Mouse (Mus musculus) lung, embryonic 15.5 days (tissue): ENCODE results near the gene Cox7a1. TPM values are rescaled to one million over a fixed set of nuclear protein-coding genes. Genes with fewer than 3 reads are reported as not detected.

Source experiments
- ATAC-seq: fragments of 200-750 bp; cut with Nextera tagmentation; 2 replicates; pipeline ENCODE4 v1.8.0; 2017; ENCODE audit warnings: moderate number of reproducible peaks, borderline replicate concordance; ENCODE audit not compliant: low FRiP score, low TSS enrichment; ENCODE audit errors: extremely low read depth
- H3K27ac ChIP-seq: fragments of 300-500 bp; sonication (generic); 2 replicates; pipeline ENCODE4 v1.5.1; 2015; ENCODE audit warnings: moderate library complexity, mild to moderate bottlenecking, inconsistent platforms
- H3K27me3 ChIP-seq: fragments of 300-500 bp; sonication (generic); 2 replicates; pipeline ENCODE4 v1.6.1; 2015; ENCODE audit warnings: inconsistent platforms
- H3K36me3 ChIP-seq: fragments of 300-500 bp; sonication (generic); 2 replicates; pipeline ENCODE4 v1.6.1; 2015; ENCODE audit warnings: inconsistent platforms
- H3K4me1 ChIP-seq: fragments of 300-500 bp; sonication (generic); 2 replicates; pipeline ENCODE4 v1.6.1; 2015; ENCODE audit warnings: inconsistent platforms
- H3K4me2 ChIP-seq: fragments of 300-500 bp; sonication (generic); 2 replicates; pipeline ENCODE4 v1.6.1; 2015; ENCODE audit warnings: inconsistent platforms, mild to moderate bottlenecking, moderate library complexity
- H3K4me3 ChIP-seq: fragments of 300-500 bp; sonication (generic); 2 replicates; pipeline ENCODE4 v1.5.1; 2015; ENCODE audit warnings: mild to moderate bottlenecking, inconsistent platforms
- H3K9ac ChIP-seq: fragments of 300-500 bp; sonication (generic); 2 replicates; pipeline ENCODE4 v1.6.1; 2015; ENCODE audit warnings: inconsistent platforms
- H3K9me3 ChIP-seq: fragments of 300-500 bp; sonication (generic); 2 replicates; pipeline ENCODE4 v1.6.1; 2016; ENCODE audit warnings: inconsistent platforms
- WGBS: fragments of 180-500 bp; shearing (Covaris S2); methylation state at CpG from one replicate; pipeline ENCODE4 v1.1.7; 2015; 5-methylcytosine and 5-hydroxymethylcytosine counted together
- polyA plus RNA-seq: library from polyadenylated mRNA; unstranded; fragments of >200 nt; fragmentation: Nextera tagmentation; extraction: Ambion mirVana; gene quantifications from 2 replicates; pipeline ENCODE4 v1.2.1, GENCODE M21; 2015

The Cox7a1 gene
- 17.7 and 18.9 TPM in 2 replicates for polyA plus RNA-seq

DNA sequence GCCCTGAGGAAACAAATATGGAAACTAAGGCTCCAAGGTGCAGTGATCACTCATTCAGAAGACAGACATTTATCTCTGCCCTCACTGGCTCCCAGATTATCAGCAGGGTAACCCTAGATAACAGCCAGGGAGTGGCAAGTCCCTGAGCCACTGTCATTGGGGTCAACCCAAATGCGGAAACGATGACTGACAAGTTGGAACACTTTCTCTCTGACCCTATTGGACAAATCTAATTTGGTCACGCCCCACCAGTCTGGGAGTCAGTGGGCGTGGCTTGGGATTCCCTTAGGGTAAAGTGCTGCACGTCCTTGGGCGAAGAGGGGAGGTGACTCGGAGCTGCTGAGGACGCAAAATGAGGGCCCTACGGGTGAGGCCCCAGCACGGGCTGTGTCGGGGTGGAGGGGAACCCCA is at the start of gene Cox7a1:
Cox7a1 (plus strand) TSS at position 266 of the 411 bp plus-strand sequence.
- no peak within 1 kb of the TSS for H3K9ac ChIP-seq
- peaks cover 10% of the 10 kb centered on the region for H3K4me1 ChIP-seq
- H3K9me3 ChIP-seq, result no peaks in the 10 kb centered on the region
- peaks cover 30% of the 10 kb centered on the region for H3K36me3 ChIP-seq
- 3% methylated on average over 11 of the region's 11 CpGs for WGBS
- H3K27ac ChIP-seq, result 0 out of 2 replicates have a peak within 1 kb of the TSS, but pooled peaks have one; percentile 16
- peak; percentile 76 for ATAC-seq
- peak within 1 kb of the TSS; percentile 22 for H3K4me3 ChIP-seq
- peak within 1 kb of the TSS; percentile 58 for H3K4me2 ChIP-seq
- H3K27me3 ChIP-seq, result no peaks in the 10 kb centered on the region

DNA sequence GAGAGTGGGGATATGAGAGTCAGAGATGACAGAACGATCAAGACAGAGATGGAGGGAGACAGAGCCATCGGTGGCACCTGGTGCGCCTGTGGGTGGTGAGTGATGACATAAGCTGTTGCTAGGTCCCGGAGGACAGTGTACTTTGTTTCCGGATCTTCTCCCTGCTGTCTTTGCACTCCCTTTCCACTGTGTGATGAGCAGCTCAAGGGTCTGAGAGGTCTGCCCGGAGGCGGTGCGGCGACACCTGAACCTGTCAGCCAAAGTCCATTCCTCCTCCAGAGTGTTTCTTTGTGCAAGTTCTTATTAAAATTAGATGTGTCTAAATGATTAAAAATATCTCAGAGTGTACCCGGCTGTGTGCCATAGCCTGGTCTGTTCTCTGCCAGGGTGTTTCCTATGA is 47.1 kb upstream of the Cox7a1 start:
- H3K4me3 ChIP-seq, result no peak overlapping the region
- no peak overlapping the region for H3K4me2 ChIP-seq
- no peak overlapping the region for H3K9ac ChIP-seq
- no peaks in the 10 kb centered on the region for H3K27me3 ChIP-seq
- no peak for ATAC-seq
- H3K4me1 ChIP-seq, result no peaks in the 10 kb centered on the region
- no peaks in the 10 kb centered on the region for H3K9me3 ChIP-seq
- H3K36me3 ChIP-seq, result peaks cover 57% of the 10 kb centered on the region
- 89% methylated on average over 10 of the region's 10 CpGs for WGBS
- H3K27ac ChIP-seq, result no peak overlapping the region

DNA sequence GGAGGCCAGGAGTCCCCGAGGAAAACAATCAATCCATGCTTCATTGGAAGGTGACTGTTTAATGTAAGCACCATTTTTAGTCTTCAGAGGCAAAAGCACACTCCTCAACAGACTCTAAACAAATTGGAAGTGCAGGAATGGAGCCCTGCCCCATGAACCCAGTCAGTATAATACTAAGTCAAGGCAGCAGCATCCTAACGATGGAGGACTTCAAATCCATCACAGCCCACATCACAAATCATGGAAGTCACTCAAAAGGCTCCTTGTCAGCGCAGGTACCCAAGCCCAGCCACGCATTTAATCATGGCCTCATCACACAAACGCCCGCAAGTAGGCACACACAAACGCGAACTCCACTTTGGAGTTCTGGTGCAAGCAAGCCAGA is 40.8 kb upstream of the Cox7a1 start:
- Histone ChIP-seq H3K4me1 (no peaks in the 10 kb centered on the region), H3K36me3 (peaks cover 13% of the 10 kb centered on the region; the same call in 1 of the 2 replicates), H3K27me3 (no peaks in the 10 kb centered on the region), H3K4me2 (peak overlapping the region; percentile 72), H3K9ac (peak overlapping the region; percentile 59), H3K4me3 (peak overlapping the region; percentile 60), H3K9me3 (no peaks in the 10 kb centered on the region), H3K27ac (0 out of 2 replicates have a peak overlapping the region, but pooled peaks have one; percentile 87)
- WGBS, result 11% methylated on average over 8 of the region's 8 CpGs
- ATAC-seq, result peak; percentile 25; the same call in 1 of the 2 replicates

DNA sequence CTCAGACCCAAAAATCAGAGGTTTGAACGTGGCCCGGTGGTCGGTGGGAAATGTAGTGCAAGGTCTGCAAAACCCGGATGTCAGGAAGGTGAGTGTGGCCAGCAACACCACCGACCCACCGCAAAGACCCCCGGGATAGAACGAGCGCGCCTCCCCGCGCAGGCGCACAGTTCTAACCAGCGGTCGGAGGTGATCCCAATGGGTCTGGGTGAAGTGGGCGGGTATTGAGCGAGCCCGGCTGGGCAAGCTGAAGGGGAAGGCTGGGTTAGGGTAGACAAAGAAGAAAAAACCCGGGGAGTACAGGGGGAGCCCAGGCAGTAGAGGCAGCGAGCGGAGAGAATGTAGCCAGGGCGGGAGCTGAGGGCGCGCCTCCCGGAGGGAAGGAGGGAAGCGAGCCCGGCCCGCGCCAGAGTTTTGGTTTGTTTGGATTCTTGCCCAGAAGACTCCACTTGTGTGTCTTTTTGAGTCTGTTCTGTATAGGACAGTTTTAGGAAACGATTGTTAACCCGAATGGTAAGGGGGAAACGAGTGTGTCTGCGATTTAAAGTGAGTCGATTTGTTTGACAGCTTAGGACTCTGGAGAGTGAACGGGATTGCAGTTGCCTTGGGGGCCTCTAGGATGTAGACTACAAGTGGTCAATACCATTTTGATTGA is 40.3 kb upstream of the Cox7a1 start:
- peak overlapping the region; percentile 72 for H3K4me2 ChIP-seq
- H3K27ac ChIP-seq, result peak overlapping the region; percentile 87
- H3K4me3 ChIP-seq, result peak overlapping the region; percentile 60
- peaks cover 14% of the 10 kb centered on the region; the same call in 1 of the 2 replicates for H3K36me3 ChIP-seq
- no peaks in the 10 kb centered on the region for H3K9me3 ChIP-seq
- peak overlapping the region; percentile 59 for H3K9ac ChIP-seq
- no peaks in the 10 kb centered on the region for H3K27me3 ChIP-seq
- H3K4me1 ChIP-seq, result no peaks in the 10 kb centered on the region
- peak; percentile 93 for ATAC-seq
- WGBS, result 2% methylated on average over 35 of the region's 35 CpGs

DNA sequence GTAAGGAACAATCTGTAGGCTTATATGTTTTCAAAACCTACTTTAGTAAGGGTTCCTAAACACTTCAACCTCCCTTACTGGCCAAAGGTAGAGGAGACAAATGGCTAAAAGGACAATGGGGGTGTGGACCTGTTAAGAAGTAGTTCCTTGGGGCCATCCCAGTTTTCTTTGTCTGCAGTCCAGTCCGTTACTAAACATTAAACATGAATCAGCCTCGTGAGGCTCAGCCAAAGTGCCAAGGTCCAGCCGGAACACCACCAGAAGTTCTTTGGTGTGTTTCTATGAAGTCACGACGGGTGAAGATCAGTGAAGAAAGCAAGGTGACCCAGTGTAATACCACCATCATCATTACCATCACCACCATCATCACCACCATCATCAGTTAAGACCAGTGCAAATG is 36.9 kb upstream of the Cox7a1 start:
- WGBS, result 91% methylated on average over 5 of the region's 5 CpGs

DNA sequence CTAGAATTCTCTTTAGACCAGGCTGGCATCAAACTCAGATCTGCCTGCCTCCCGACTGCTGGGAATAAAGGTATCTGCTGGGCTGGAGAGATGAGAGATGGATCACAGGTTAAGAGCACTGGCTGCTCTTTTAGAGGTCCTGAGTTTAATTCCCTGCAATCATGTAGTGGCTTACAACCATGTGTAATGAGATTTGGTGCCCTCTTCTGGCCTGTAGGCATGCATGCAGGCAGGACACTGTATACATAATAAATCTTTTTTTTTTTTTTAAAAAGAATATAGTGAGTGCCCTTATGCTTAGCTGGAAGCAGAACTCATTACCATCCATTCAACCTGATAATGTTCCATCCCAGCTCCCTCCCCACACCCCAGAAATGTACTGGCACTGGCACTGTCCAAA is 29.9 kb upstream of the Cox7a1 start:
- Histone ChIP-seq H3K4me1 (no peaks in the 10 kb centered on the region), H3K36me3 (peaks cover 67% of the 10 kb centered on the region), H3K27ac (no peak overlapping the region), H3K9me3 (peaks cover 52% of the 10 kb centered on the region), H3K9ac (no peak overlapping the region), H3K4me2 (no peak overlapping the region), H3K4me3 (no peak overlapping the region), H3K27me3 (no peaks in the 10 kb centered on the region)
- ATAC-seq, result no peak
- 88% methylated on average over 1 of the region's 1 CpGs for WGBS

More for the DNA sequence above, 36.9 kb upstream of the Cox7a1 start:
- Histone ChIP-seq H3K36me3 (peaks cover 32% of the 10 kb centered on the region), H3K27ac (no peak overlapping the region), H3K9me3 (peaks cover 16% of the 10 kb centered on the region), H3K4me3 (no peak overlapping the region), H3K9ac (no peak overlapping the region), H3K4me2 (no peak overlapping the region), H3K4me1 (no peaks in the 10 kb centered on the region), H3K27me3 (no peaks in the 10 kb centered on the region)
- no peak for ATAC-seq

DNA sequence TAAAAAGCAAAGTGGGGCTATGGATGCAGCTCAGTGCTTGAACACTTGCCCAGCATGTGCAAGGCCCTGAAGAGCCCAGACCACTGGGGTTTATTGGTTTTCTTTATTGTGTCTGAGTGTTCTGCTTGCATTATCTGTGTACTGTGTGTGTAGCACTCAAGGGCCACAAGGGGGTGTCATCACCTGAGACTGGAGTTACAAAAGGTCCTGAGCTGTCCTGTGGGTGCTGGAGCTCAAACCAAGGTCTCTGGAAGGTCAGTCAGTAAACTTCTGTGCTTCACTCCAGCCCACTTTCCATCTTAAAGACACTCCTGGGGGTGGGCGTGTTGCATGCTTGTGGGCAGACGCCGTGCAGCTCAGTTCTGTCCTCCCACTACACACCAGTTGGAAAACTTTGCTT is 28.4 kb upstream of the Cox7a1 start:
- WGBS, result 91% methylated on average over 3 of the region's 3 CpGs
- no peak for ATAC-seq
- Histone ChIP-seq H3K9ac (no peak overlapping the region), H3K27me3 (no peaks in the 10 kb centered on the region), H3K27ac (no peak overlapping the region), H3K4me1 (no peaks in the 10 kb centered on the region), H3K4me2 (no peak overlapping the region), H3K9me3 (peaks cover 57% of the 10 kb centered on the region), H3K36me3 (peaks cover 71% of the 10 kb centered on the region), H3K4me3 (no peak overlapping the region)

DNA sequence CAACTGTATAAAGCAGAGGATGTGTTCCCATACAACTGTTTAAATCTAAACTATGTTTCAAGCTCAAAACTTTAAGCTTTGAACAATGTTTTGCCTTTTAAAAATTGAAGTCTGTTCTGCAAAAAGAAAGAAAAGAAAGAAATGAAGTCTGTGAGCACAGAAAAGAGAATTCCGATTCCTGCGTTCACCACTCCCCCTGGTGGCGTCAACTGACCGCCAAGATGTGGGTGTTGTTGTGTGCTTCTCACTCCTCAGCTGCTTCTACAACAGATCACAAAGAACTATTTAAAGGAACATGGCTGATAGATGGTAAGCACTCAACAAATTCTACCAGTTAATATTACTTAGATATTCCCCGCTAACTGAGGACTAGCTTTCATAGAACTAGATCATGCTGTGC is 20.8 kb upstream of the Cox7a1 start:
- Histone ChIP-seq H3K27me3 (no peaks in the 10 kb centered on the region), H3K36me3 (peaks cover 84% of the 10 kb centered on the region), H3K27ac (no peak overlapping the region), H3K4me3 (no peak overlapping the region), H3K4me2 (no peak overlapping the region), H3K9me3 (peaks cover 54% of the 10 kb centered on the region), H3K9ac (no peak overlapping the region), H3K4me1 (peaks cover 10% of the 10 kb centered on the region)
- ATAC-seq, result no peak
- WGBS, result 97% methylated on average over 5 of the region's 5 CpGs

DNA sequence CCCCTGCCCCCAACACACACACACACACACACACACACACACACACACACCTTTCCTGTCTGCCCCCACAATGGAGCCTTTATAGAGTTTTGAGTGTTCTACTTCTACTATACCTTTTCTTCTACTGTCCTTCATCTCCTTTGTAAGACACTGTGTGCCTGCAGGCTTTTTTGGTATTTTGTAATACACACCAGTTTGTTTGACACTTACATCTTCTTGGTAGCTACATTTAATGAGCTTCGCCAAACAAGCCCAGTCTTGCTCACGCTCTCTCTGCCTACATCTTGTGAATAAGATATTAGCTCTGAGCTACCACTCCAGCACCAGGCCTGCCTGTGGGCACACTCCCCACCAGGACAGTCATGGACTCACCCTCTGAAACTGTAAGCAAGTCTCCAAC is 19.2 kb upstream of the Cox7a1 start:
- no peak overlapping the region for H3K4me3 ChIP-seq
- H3K27me3 ChIP-seq, result no peaks in the 10 kb centered on the region
- no peak for ATAC-seq
- H3K9me3 ChIP-seq, result peaks cover 42% of the 10 kb centered on the region
- no peak overlapping the region for H3K9ac ChIP-seq
- no peak overlapping the region for H3K4me2 ChIP-seq
- WGBS, result 97% methylated on average over 2 of the region's 2 CpGs
- H3K4me1 ChIP-seq, result peaks cover 13% of the 10 kb centered on the region
- H3K36me3 ChIP-seq, result peaks cover 67% of the 10 kb centered on the region
- H3K27ac ChIP-seq, result no peak overlapping the region

DNA sequence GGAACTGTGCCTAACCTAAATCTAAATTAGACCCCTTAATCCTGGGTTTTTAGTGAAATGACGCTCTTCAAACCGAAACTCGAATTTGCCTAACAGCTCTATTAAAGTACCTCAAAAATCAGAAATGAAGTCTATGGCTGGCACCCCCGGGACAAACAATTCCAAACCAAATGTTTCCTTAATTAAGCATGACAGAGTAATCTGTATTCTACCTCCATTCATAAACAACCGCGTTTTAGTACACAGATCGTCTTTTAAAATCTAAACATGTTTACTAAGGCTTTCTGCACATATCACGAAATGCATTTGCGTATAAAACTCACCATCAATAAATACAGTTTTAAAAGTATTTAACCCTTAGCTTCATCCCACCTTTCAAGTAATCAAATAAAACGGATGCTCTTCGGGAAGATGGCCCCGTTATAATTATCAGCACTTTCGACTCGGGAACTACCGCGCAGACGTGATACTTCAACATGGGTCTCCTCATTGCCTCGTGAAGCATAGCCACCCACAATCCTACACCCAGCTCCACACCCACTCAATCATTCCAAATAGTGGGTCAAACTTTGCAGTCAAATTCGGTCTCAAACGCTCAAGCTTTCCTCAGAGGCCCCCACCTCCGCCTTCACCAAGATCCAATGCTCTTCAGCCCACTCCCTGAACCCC is 14.9 kb upstream of the Cox7a1 start:
- peaks cover 8% of the 10 kb centered on the region; the same call in 1 of the 2 replicates for H3K9me3 ChIP-seq
- WGBS, result under 1% methylated on average over 21 of the region's 21 CpGs

DNA sequence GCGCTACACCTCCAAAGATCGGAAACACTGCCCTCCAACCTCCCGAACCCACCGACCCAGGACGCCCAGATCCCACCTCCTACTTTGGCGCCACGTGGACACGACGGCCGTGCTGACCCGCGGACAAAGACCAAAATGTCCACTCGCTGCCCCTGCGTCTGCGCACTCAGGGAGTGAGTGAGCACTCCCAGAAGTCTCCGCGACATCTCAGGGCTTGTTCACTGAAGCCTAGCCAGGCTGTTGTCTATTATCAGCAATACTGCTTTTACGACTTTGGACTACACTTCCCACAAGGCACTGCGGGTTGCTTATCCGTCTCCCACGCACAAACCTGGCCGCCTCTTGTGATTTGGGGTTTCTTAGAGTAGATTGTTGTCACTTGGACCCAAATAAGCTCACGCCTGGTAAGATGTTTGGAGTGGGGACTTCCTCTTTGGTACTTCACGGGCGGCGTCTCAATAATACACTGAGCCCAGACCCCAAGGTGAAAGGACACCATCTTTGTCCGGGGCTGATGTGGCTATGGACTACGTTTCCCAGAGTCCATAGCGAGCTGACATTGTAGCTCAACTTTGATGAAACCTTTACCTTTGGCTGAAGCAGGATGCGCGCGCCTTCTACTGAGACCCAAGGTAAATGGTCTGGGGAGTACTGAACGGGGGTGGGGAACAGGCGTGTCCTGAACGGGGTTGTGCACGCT is 14.2 kb upstream of the Cox7a1 start, which contains the start of gene Zfp146:
Zfp146 (minus strand) TSS at position 168 of the 700 bp plus-strand sequence.
- Histone ChIP-seq H3K9me3 (peaks cover 5% of the 10 kb centered on the region; the same call in 1 of the 2 replicates), H3K27ac (peak within 1 kb of the TSS; percentile 87), H3K4me3 (peak within 1 kb of the TSS; percentile 80), H3K4me2 (peak within 1 kb of the TSS; percentile 78), H3K27me3 (no peaks in the 10 kb centered on the region), H3K4me1 (peaks cover 22% of the 10 kb centered on the region), H3K36me3 (peaks cover 22% of the 10 kb centered on the region), H3K9ac (peak within 1 kb of the TSS; percentile 89)
- WGBS, result under 1% methylated on average over 36 of the region's 36 CpGs
- peak; percentile 98 for ATAC-seq

More for the DNA sequence above, 14.9 kb upstream of the Cox7a1 start:
- Histone ChIP-seq H3K4me1 (peaks cover 22% of the 10 kb centered on the region), H3K27me3 (no peaks in the 10 kb centered on the region), H3K4me2 (peak overlapping the region; percentile 78), H3K36me3 (peaks cover 26% of the 10 kb centered on the region), H3K4me3 (peak overlapping the region; percentile 80), H3K9ac (peak overlapping the region; percentile 89), H3K27ac (peak overlapping the region; percentile 87)
- ATAC-seq, result peak; percentile 24; the same call in 1 of the 2 replicates
